Mouse (Mus musculus) kidney, adult 2 months (tissue): ENCODE results near the gene Hist1h4c. TPM values are rescaled to one million over a fixed set of nuclear protein-coding genes. Genes with fewer than 3 reads are reported as not detected.
"Not testable (repeated sequence)": the region's sequence is repeated elsewhere in the genome, so short reads cannot be mapped to it uniquely, and the experiment has no call there.

Source experiments
- DNase-seq: peaks from one replicate; pipeline ENCODE4 v3.0.0; 2021
- H3K27ac ChIP-seq: fragments of 200-500 bp; 2 replicates; pipeline ENCODE4 v1.5.1; 2012; ENCODE audit warnings: low read depth, low read length, control low read depth, inconsistent platforms; ENCODE audit not compliant: insufficient read depth
- H3K27me3 ChIP-seq: fragments of 200-500 bp; replicated peaks from 2 replicates; pipeline ENCODE4 v1.6.1; 2012; ENCODE audit warnings: mild to moderate bottlenecking, moderate library complexity, low read length, inconsistent platforms; ENCODE audit not compliant: control insufficient read depth, insufficient read depth
- H3K36me3 ChIP-seq: fragments of 200-500 bp; 2 replicates; pipeline ENCODE4 v1.6.1; 2012; ENCODE audit warnings: mild to moderate bottlenecking, moderate library complexity, low read length, inconsistent platforms; ENCODE audit not compliant: control insufficient read depth, insufficient read depth
- H3K4me1 ChIP-seq: fragments of 200-500 bp; 2 replicates; pipeline ENCODE4 v1.6.1; 2011; ENCODE audit warnings: low read length; ENCODE audit not compliant: control insufficient read depth, insufficient read depth
- H3K4me3 ChIP-seq: fragments of 200-500 bp; 2 replicates; pipeline ENCODE4 v1.5.1; 2011; ENCODE audit warnings: mild to moderate bottlenecking, low read depth, low read length, control low read depth; ENCODE audit not compliant: insufficient read depth
- CTCF ChIP-seq: fragments of 200-500 bp; conservative IDR thresholded peaks from 2 replicates; pipeline ENCODE4 v1.5.1; 2011; ENCODE audit warnings: low read depth, mild to moderate bottlenecking, control low read depth, low read length, moderate library complexity, mixed read lengths; ENCODE audit not compliant: insufficient read depth, insufficient read length
- POLR2A ChIP-seq: fragments of 200-500 bp; IDR thresholded peaks from one replicate; pipeline ENCODE4 v1.6.1; 2011; ENCODE audit warnings: low read depth, low read length, control low read depth
- WGBS: fragments of 180-500 bp; shearing (Covaris S2); methylation state at CpG from one replicate; pipeline ENCODE4 v1.1.7; 2018; 5-methylcytosine and 5-hydroxymethylcytosine counted together
- polyA plus RNA-seq: library from polyadenylated mRNA; depleted of rRNA; stranded (reverse); fragments of >200 nt; gene quantifications from 2 replicates; pipeline ENCODE4 v1.2.3, GENCODE M21; 2012; rRNA removed

The Hist1h4c gene
- 9.4 and 10.3 TPM in 2 replicates for polyA plus RNA-seq

GRCm38 (mm10) chr13:23698300-23698693 lies at the start of gene Hist1h4c:
TSS of gene Hist1h4c (minus strand) at chr13:23698454.
- Histone ChIP-seq H3K4me3 (peak within 1 kb of the TSS; percentile 51), H3K4me1 (peaks cover 9% of the 10 kb centered on the region; the same call in 1 of the 2 replicates), H3K36me3 (no peaks in the 10 kb centered on the region), H3K27ac (peak within 1 kb of the TSS; percentile 15; the same call in 1 of the 2 replicates), H3K27me3 (no peaks in the 10 kb centered on the region)
- WGBS = under 1% methylated on average over 22 of the region's 22 CpGs
- DNase-seq = peak; percentile 99
- TF ChIP-seq POLR2A (peak; percentile 99), CTCF (0 out of 2 replicates have a peak, but pooled peaks have one; percentile 19)

GRCm38 (mm10) chr13:23747892-23748288 lies 49.6 kb upstream of the Hist1h4c start:
- H3K4me3 ChIP-seq = no peak overlapping the region
- no peak overlapping the region for H3K27ac ChIP-seq
- no peak for DNase-seq
- H3K36me3 ChIP-seq = no peaks in the 10 kb centered on the region
- TF ChIP-seq POLR2A (no peak), CTCF (no peak)
- peaks cover 5% of the 10 kb centered on the region; the same call in 1 of the 2 replicates for H3K4me1 ChIP-seq
- H3K27me3 ChIP-seq = no peaks in the 10 kb centered on the region
- 17% methylated on average over 4 of the region's 4 CpGs for WGBS

- no peak for DNase-seq
- Histone ChIP-seq H3K4me3 (no peak overlapping the region), H3K27ac (no peak overlapping the region), H3K36me3 (no peaks in the 10 kb centered on the region), H3K27me3 (no peaks in the 10 kb centered on the region), H3K4me1 (peaks cover 5% of the 10 kb centered on the region; the same call in 1 of the 2 replicates)
- TF ChIP-seq POLR2A (no peak), CTCF (no peak)
- 9% methylated on average over 13 of the region's 13 CpGs for WGBS
Observed at GRCm38 (mm10) chr13:23747081-23747891, 49.0 kb upstream of the Hist1h4c start.

GRCm38 (mm10) chr13:23746201-23747080 lies 48.2 kb upstream of the Hist1h4c start, which contains the start of gene Hist1h2bb:
TSS of gene Hist1h2bb (plus strand) at chr13:23746734.
- not testable (repeated sequence) for H3K27me3 ChIP-seq, H3K36me3 ChIP-seq, H3K4me1 ChIP-seq
- Histone ChIP-seq H3K27ac (peak within 1 kb of the TSS; percentile 93), H3K4me3 (peak within 1 kb of the TSS; percentile 50)
- WGBS = under 1% methylated on average over 46 of the region's 58 CpGs
- DNase-seq = peak; percentile 93

GRCm38 (mm10) chr13:23745381-23746161 lies 47.3 kb upstream of the Hist1h4c start, which contains the start of gene Hist1h3c:
TSS of gene Hist1h3c (minus strand) at chr13:23745602.
- Histone ChIP-seq H3K27ac (peak within 1 kb of the TSS; percentile 93), H3K4me3 (peak within 1 kb of the TSS; percentile 50), H3K36me3 (peaks cover 3% of the 10 kb centered on the region; the same call in 1 of the 2 replicates), H3K4me1 (peaks cover 7% of the 10 kb centered on the region; the same call in 1 of the 2 replicates), H3K27me3 (no peaks in the 10 kb centered on the region)
- peak; percentile 92 for DNase-seq
- TF ChIP-seq CTCF (no peak), POLR2A (no peak)
- WGBS = under 1% methylated on average over 28 of the region's 28 CpGs

GRCm38 (mm10) chr13:23744421-23745380 lies 46.4 kb upstream of the Hist1h4c start:
- 11% methylated on average over 26 of the region's 36 CpGs for WGBS
- TF ChIP-seq POLR2A (no peak), CTCF (no peak)
- H3K36me3 ChIP-seq = peaks cover 3% of the 10 kb centered on the region; the same call in 1 of the 2 replicates
- no peak overlapping the region for H3K27ac ChIP-seq
- peaks cover 7% of the 10 kb centered on the region; the same call in 1 of the 2 replicates for H3K4me1 ChIP-seq
- H3K27me3 ChIP-seq = no peaks in the 10 kb centered on the region
- DNase-seq = no peak
- no peak overlapping the region for H3K4me3 ChIP-seq
